Mouse (Mus musculus) limb, embryonic 11.5 days (tissue): ENCODE data around the gene Ydjc. TPM values are rescaled to one million over a fixed set of nuclear protein-coding genes. Genes with fewer than 3 reads are reported as not detected.

Source experiments
- ATAC-seq: fragments of 200-750 bp; cut with Nextera tagmentation; 2 replicates; pipeline ENCODE4 v1.8.0; 2017; ENCODE audit warnings: low read depth; ENCODE audit not compliant: insufficient number of reproducible peaks, low FRiP score, low TSS enrichment
- DNase-seq: peaks from one replicate; pipeline ENCODE4 v3.0.0-alpha.2; 2015; ENCODE audit warnings: low spot score
- H3K27ac ChIP-seq: fragments of 300-500 bp; sonication (generic); replicated peaks from 2 replicates; pipeline ENCODE4 v1.5.1; 2014; ENCODE audit warnings: low read depth, mild to moderate bottlenecking, low read length
- H3K27me3 ChIP-seq: fragments of 300-500 bp; sonication (generic); 2 replicates; pipeline ENCODE4 v1.6.1; 2014; ENCODE audit warnings: mild to moderate bottlenecking, low read length, mixed read lengths; ENCODE audit not compliant: control insufficient read depth, insufficient read depth
- H3K36me3 ChIP-seq: fragments of 300-500 bp; sonication (generic); 2 replicates; pipeline ENCODE4 v1.6.1; 2014; ENCODE audit warnings: mild to moderate bottlenecking, low read length, moderate library complexity, mixed read lengths; ENCODE audit not compliant: control insufficient read depth, insufficient read depth
- H3K4me1 ChIP-seq: fragments of 300-500 bp; sonication (generic); 2 replicates; pipeline ENCODE4 v1.6.1; 2014; ENCODE audit warnings: low read length, mixed read lengths; ENCODE audit not compliant: control insufficient read depth, insufficient read depth
- H3K4me2 ChIP-seq: fragments of 300-500 bp; sonication (generic); 2 replicates; pipeline ENCODE4 v1.6.1; 2014; ENCODE audit warnings: low read depth, mild to moderate bottlenecking, moderate library complexity; ENCODE audit not compliant: severe bottlenecking
- H3K4me3 ChIP-seq: fragments of 300-500 bp; sonication (generic); 2 replicates; pipeline ENCODE4 v1.5.1; 2014; ENCODE audit warnings: low read depth, low read length
- H3K9ac ChIP-seq: fragments of 300-500 bp; sonication (generic); 2 replicates; pipeline ENCODE4 v1.6.1; 2014; ENCODE audit warnings: mild to moderate bottlenecking, low read length
- H3K9me3 ChIP-seq: fragments of 300-500 bp; sonication (generic); 2 replicates; pipeline ENCODE4 v1.6.1; 2016; ENCODE audit warnings: low read length; ENCODE audit not compliant: control insufficient read depth
- WGBS: fragments of 180-500 bp; shearing (Covaris S2); extraction: QIAGEN DNeasy Blood & Tissue Kit; methylation state at CpG from one replicate; pipeline ENCODE4 v1.1.7; 2014; 5-methylcytosine and 5-hydroxymethylcytosine counted together
- polyA plus RNA-seq: library from polyadenylated mRNA; unstranded; fragments of >200 nt; fragmentation: Nextera tagmentation; extraction: Ambion mirVana; gene quantifications from 2 replicates; pipeline ENCODE4 v1.2.1, GENCODE M21; 2014

The Ydjc gene
- polyA plus RNA-seq, 1 experiment from 2014 or later, result 3.6 TPM

DNA sequence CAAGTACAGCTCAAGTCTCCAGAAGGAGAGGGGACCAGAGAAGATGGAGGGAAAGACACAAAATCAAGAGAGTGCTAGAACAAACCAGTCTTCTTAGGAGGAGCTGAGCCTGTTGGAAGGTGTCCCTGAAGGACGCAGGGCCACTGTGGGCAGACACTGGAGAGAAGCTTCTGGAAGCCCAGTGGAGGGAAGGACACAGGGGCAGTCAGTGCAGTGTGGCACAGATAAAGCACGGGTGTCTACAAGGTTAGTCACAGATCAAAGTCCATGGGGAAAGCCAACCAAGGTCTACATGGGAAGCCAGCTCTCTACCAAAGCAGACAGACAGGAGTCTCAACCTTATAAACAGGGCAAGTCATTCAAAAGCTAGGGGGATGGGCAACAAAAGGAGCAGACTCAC, 31.3 kb downstream of the Ydjc start:
- 84% methylated on average over 2 of the region's 2 CpGs for WGBS
- Histone ChIP-seq H3K36me3 (peaks cover 4% of the 10 kb centered on the region), H3K4me2 (no peak overlapping the region), H3K27me3 (no peaks in the 10 kb centered on the region), H3K27ac (no peak overlapping the region), H3K9ac (no peak overlapping the region), H3K4me3 (no peak overlapping the region), H3K4me1 (no peaks in the 10 kb centered on the region), H3K9me3 (no peaks in the 10 kb centered on the region)
- ATAC-seq, result no peak
- DNase-seq, result no peak

DNA sequence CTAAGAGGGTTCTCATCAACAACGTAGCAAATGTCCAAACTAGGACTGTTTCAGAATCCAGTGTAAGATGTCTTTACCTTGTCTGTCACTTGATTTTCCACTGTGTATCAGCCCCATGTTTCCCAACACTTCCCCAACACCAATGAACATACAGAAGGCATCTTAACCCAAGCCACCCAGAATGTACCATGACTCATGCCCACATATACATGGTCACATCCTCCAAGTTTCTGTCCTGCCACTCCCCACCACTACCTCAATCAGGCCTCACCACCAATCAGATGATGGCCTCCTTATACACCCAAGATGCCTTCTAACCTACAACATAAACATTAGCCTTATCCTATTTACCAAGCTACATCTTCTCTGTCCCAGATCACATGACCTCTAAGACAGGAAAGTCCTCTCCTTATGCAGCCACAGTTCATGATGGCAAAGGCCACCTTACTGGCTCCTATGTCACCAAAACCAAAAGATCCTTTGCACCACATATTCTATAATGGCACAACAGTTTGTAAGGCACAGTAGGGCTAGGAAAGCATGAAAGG, 33.3 kb downstream of the Ydjc start:
- ATAC-seq (no peak), DNase-seq (no peak)
- Histone ChIP-seq H3K4me3 (no peak overlapping the region), H3K9ac (no peak overlapping the region), H3K27ac (no peak overlapping the region), H3K9me3 (no peaks in the 10 kb centered on the region), H3K4me1 (no peaks in the 10 kb centered on the region), H3K27me3 (no peaks in the 10 kb centered on the region), H3K4me2 (no peak overlapping the region), H3K36me3 (peaks cover 4% of the 10 kb centered on the region)
- WGBS, result 96% methylated on average over 1 of the region's 1 CpGs

DNA sequence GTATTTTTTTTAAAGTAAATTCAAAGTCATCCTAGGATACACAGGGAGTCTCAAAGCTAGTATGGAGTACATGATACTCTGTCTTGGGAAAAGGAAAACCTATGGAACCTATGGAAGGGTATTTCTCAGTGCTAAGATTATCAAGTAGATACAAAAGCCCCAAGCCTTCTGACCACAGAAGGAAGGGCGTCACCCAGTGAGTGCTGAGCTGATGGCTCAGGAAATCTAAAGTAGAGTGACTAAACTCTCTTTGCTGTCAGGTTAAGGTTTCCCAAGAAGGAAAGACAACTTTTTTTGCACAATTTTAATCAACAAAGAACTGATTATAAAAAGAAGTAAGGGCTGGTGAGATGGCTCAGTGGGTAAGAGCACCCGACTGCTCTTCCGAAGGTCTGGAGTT, 35.3 kb downstream of the Ydjc start:
- Histone ChIP-seq H3K4me1 (no peaks in the 10 kb centered on the region), H3K27ac (no peak overlapping the region), H3K9me3 (no peaks in the 10 kb centered on the region), H3K4me3 (no peak overlapping the region), H3K9ac (no peak overlapping the region), H3K36me3 (peaks cover 4% of the 10 kb centered on the region), H3K4me2 (no peak overlapping the region), H3K27me3 (no peaks in the 10 kb centered on the region)
- ATAC-seq, result no peak
- DNase-seq, result no peak
- WGBS, result 91% methylated on average over 3 of the region's 3 CpGs

DNA sequence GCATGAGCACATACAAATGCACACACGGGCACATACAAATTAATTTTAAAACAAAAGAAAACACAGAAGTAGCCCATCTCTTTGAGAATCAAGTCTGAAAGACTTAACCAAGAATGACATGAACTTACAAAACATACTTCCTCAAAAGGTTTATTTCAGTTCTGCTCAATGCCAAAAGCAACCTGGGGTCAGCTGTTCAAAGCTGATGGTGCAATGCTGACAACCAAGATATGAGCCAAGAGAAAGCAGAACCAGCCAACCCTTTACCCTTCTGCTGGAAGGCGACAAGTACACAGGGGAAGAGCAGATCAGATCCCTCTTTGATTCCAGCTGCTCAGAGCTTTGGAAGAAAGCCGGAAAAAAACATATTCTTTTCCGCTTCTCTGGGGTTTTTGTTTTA, 37.0 kb downstream of the Ydjc start:
- no peak overlapping the region for H3K9ac ChIP-seq
- WGBS, result 92% methylated on average over 4 of the region's 4 CpGs
- DNase-seq (no peak), ATAC-seq (no peak)
- H3K27ac ChIP-seq, result no peak overlapping the region
- no peaks in the 10 kb centered on the region for H3K4me1 ChIP-seq
- H3K4me3 ChIP-seq, result no peak overlapping the region
- no peaks in the 10 kb centered on the region for H3K9me3 ChIP-seq
- no peak overlapping the region for H3K4me2 ChIP-seq
- no peaks in the 10 kb centered on the region for H3K27me3 ChIP-seq
- H3K36me3 ChIP-seq, result no peaks in the 10 kb centered on the region

DNA sequence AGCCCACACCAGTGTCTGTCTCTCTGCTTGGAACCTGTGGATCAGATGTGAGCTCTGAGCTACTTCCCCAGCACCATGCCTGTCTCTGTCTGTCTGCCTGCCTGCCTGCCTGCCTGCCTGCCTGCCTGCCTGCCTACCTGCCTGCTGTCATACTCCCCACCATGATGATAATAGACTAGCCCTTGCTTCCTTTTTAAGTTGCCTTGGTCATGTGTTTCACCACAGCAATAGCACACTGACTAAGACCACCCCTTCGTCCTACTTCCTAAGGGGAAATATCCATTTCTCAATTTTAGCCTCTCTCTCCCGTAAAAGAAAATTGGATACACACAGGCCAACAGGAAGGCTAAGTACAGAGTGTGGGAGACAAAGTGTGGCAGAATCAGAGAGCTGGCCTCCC, 37.7 kb downstream of the Ydjc start:
- no peak overlapping the region for H3K4me2 ChIP-seq
- no peak for DNase-seq
- no peaks in the 10 kb centered on the region for H3K9me3 ChIP-seq
- H3K9ac ChIP-seq, result no peak overlapping the region
- WGBS, result 87% methylated on average over 2 of the region's 2 CpGs
- no peak for ATAC-seq
- H3K27me3 ChIP-seq, result no peaks in the 10 kb centered on the region
- no peak overlapping the region for H3K4me3 ChIP-seq
- peaks cover 3% of the 10 kb centered on the region for H3K36me3 ChIP-seq
- H3K4me1 ChIP-seq, result no peaks in the 10 kb centered on the region
- no peak overlapping the region for H3K27ac ChIP-seq

DNA sequence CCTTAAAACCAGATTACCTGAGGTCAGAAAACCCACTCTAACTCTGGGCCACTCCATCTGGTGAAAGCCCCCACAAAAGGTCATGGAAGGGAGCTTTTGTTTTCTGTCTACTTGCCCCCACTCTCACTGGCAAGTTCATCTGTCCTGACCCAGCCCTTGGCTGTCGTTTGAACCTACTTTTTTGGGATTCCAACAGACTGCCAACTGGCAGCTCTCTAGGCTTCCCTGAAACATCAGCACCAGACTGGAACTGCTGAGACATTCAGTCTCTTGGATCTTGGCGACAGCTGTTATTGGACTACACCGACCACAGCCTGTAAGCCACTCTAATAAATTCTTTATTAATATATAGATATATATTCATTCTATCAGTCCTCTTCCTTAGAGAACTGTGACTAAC, 38.6 kb downstream of the Ydjc start:
- no peaks in the 10 kb centered on the region for H3K27me3 ChIP-seq
- H3K4me1 ChIP-seq, result no peaks in the 10 kb centered on the region
- H3K4me3 ChIP-seq, result no peak overlapping the region
- H3K36me3 ChIP-seq, result peaks cover 3% of the 10 kb centered on the region
- 87% methylated on average over 3 of the region's 3 CpGs for WGBS
- DNase-seq (no peak), ATAC-seq (no peak)
- H3K4me2 ChIP-seq, result no peak overlapping the region
- no peaks in the 10 kb centered on the region for H3K9me3 ChIP-seq
- no peak overlapping the region for H3K9ac ChIP-seq
- H3K27ac ChIP-seq, result no peak overlapping the region

DNA sequence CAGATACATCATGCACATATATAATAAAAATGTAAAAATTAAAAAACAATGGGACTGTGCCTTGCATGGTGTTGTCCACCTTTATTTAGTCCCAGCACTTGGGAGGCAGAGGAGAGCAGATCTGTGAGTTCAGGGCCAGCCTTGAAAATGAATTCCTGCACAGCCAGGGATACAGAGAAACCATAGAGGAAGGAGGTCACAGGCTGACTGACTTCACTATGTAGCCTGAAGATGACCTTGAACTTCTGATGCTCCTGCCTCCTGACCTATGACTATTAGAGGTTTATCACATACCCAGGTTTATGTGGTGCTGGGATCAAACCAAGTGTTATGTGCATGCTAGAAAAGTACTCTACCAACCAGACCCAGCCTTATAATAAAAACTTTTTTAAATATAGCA, 41.1 kb downstream of the Ydjc start:
- DNase-seq, result no peak
- Histone ChIP-seq H3K36me3 (peaks cover 3% of the 10 kb centered on the region), H3K9ac (no peak overlapping the region), H3K9me3 (no peaks in the 10 kb centered on the region), H3K27ac (no peak overlapping the region), H3K4me2 (no peak overlapping the region), H3K4me3 (no peak overlapping the region), H3K4me1 (no peaks in the 10 kb centered on the region), H3K27me3 (no peaks in the 10 kb centered on the region)
- ATAC-seq, result no peak

DNA sequence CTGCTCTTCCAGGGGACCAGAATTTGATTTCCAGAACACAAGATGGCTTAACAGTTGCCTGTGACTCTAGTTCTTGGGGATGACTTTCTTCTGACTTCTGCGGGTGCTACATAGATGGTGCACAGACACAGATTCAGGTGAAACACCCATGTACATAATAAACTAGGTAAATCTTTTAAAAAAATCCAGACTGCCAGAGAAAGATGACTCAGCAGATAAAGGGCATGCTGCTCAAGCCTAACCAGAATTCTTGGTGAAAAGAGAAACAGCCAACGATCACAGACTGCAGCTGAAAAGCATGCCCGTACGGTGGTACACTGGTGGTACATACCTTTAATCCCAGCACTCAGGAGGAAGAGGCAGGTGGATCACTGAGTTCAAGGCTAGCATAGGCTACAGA, 49.4 kb downstream of the Ydjc start:
- H3K27ac ChIP-seq, result no peak overlapping the region
- no peaks in the 10 kb centered on the region for H3K4me1 ChIP-seq
- no peak overlapping the region for H3K4me3 ChIP-seq
- no peak overlapping the region for H3K9ac ChIP-seq
- H3K9me3 ChIP-seq, result no peaks in the 10 kb centered on the region
- 95% methylated on average over 4 of the region's 4 CpGs for WGBS
- H3K27me3 ChIP-seq, result no peaks in the 10 kb centered on the region
- ATAC-seq, result no peak
- DNase-seq, result no peak
- no peaks in the 10 kb centered on the region; the same call in 1 of the 2 replicates for H3K36me3 ChIP-seq
- no peak overlapping the region for H3K4me2 ChIP-seq
